Mouse (Mus musculus) forebrain, embryonic 11.5 days (tissue): ENCODE measurements around the gene Tmem179. TPM values are rescaled to one million over a fixed set of nuclear protein-coding genes. Genes with fewer than 3 reads are reported as not detected.

Source experiments
- ATAC-seq: fragments of 200-750 bp; cut with Nextera tagmentation; replicated peaks from 2 replicates; pipeline ENCODE4 v1.8.0; 2017; ENCODE audit warnings: moderate TSS enrichment; ENCODE audit not compliant: low FRiP score
- DNase-seq: peaks from one replicate; pipeline ENCODE4 v3.0.0-alpha.2; 2017; ENCODE audit warnings: low spot score
- H3K27ac ChIP-seq: fragments of 300-500 bp; sonication (generic); 2 replicates; pipeline ENCODE4 v1.5.1; 2014; ENCODE audit warnings: low read depth, low read length
- H3K27me3 ChIP-seq: fragments of 300-500 bp; sonication (generic); 2 replicates; pipeline ENCODE4 v1.6.1; 2014; ENCODE audit warnings: mild to moderate bottlenecking, low read length, mixed read lengths; ENCODE audit not compliant: control insufficient read depth, insufficient read depth
- H3K36me3 ChIP-seq: fragments of 300-500 bp; sonication (generic); 2 replicates; pipeline ENCODE4 v1.6.1; 2014; ENCODE audit warnings: mild to moderate bottlenecking, low read length, moderate library complexity, mixed read lengths; ENCODE audit not compliant: control insufficient read depth, insufficient read depth
- H3K4me1 ChIP-seq: fragments of 300-500 bp; sonication (generic); replicated peaks from 2 replicates; pipeline ENCODE4 v1.6.1; 2014; ENCODE audit warnings: low read length, mixed read lengths; ENCODE audit not compliant: control insufficient read depth, insufficient read depth
- H3K4me2 ChIP-seq: fragments of 300-500 bp; sonication (generic); 2 replicates; pipeline ENCODE4 v1.6.1; 2014; ENCODE audit warnings: low read depth, mild to moderate bottlenecking, low read length, moderate library complexity, mixed read lengths; ENCODE audit not compliant: severe bottlenecking
- H3K4me3 ChIP-seq: fragments of 300-500 bp; sonication (generic); 2 replicates; pipeline ENCODE4 v1.5.1; 2014; ENCODE audit warnings: low read depth, low read length
- H3K9ac ChIP-seq: fragments of 300-500 bp; sonication (generic); 2 replicates; pipeline ENCODE4 v1.6.1; 2014; ENCODE audit warnings: low read length
- H3K9me3 ChIP-seq: fragments of 300-500 bp; sonication (generic); 2 replicates; pipeline ENCODE4 v1.6.1; 2016; ENCODE audit warnings: low read length, mixed read lengths; ENCODE audit not compliant: control insufficient read depth
- WGBS: fragments of 180-500 bp; shearing (Covaris S2); extraction: QIAGEN DNeasy Blood & Tissue Kit; methylation state at CpG from one replicate; pipeline ENCODE4 v1.1.7; 2014; 5-methylcytosine and 5-hydroxymethylcytosine counted together
- polyA plus RNA-seq: library from polyadenylated mRNA; unstranded; fragments of >200 nt; fragmentation: Nextera tagmentation; extraction: Ambion mirVana; gene quantifications from 2 replicates; pipeline ENCODE4 v1.2.1, GENCODE M21; 2014

Tmem179 gene
- polyA plus RNA-seq, 1 experiment from 2014 or later, result 3.1 TPM

- Histone ChIP-seq H3K4me2 (no peak overlapping the region), H3K4me1 (peaks cover 5% of the 10 kb centered on the region; the same call in 1 of the 2 replicates), H3K9me3 (no peaks in the 10 kb centered on the region), H3K36me3 (no peaks in the 10 kb centered on the region), H3K27ac (no peak overlapping the region), H3K4me3 (no peak overlapping the region), H3K27me3 (no peaks in the 10 kb centered on the region), H3K9ac (no peak overlapping the region)
- DNase-seq (no peak), ATAC-seq (no peak)
- 53% methylated on average over 4 of the region's 4 CpGs for WGBS
Measured at GRCm38 (mm10) chr12:112518105-112518504, 1.6 kb upstream of the Tmem179 start.

- no peak for ATAC-seq
- no peak overlapping the region for H3K4me2 ChIP-seq
- 56% methylated on average over 3 of the region's 3 CpGs for whole genome bisulfite sequencing
- no peak overlapping the region for H3K9ac ChIP-seq
- peaks cover 5% of the 10 kb centered on the region; the same call in 1 of the 2 replicates for H3K4me1 ChIP-seq
- peaks cover 18% of the 10 kb centered on the region for H3K27me3 ChIP-seq
- no peak for DNase-seq
- no peaks in the 10 kb centered on the region for H3K9me3 ChIP-seq
- no peak overlapping the region for H3K27ac ChIP-seq
- no peaks in the 10 kb centered on the region for H3K36me3 ChIP-seq
- H3K4me3 ChIP-seq, result no peak overlapping the region
Measured at GRCm38 (mm10) chr12:112514897-112515296, 1.6 kb downstream of the Tmem179 start.

GRCm38 (mm10) chr12:112510733-112511372, 5.7 kb downstream of the Tmem179 start:
- ATAC-seq (peak; percentile 39; the same call in 1 of the 2 replicates), DNase-seq (peak; percentile 68)
- H3K4me3 ChIP-seq, result peak overlapping the region; percentile 26
- 2% methylated on average over 62 of the region's 62 CpGs for WGBS
- peak overlapping the region; percentile 54 for H3K4me2 ChIP-seq
- no peak overlapping the region for H3K9ac ChIP-seq
- H3K27me3 ChIP-seq, result peaks cover 18% of the 10 kb centered on the region
- 0 out of 2 replicates have a peak overlapping the region, but pooled peaks have one; percentile 15 for H3K27ac ChIP-seq
- no peaks in the 10 kb centered on the region for H3K9me3 ChIP-seq
- no peaks in the 10 kb centered on the region; the same call in 1 of the 2 replicates for H3K4me1 ChIP-seq
- H3K36me3 ChIP-seq, result no peaks in the 10 kb centered on the region

GRCm38 (mm10) chr12:112510365-112510732, 6.2 kb downstream of the Tmem179 start:
- WGBS, result 34% methylated on average over 7 of the region's 7 CpGs
- DNase-seq (no peak), ATAC-seq (no peak; the same call in 1 of the 2 replicates)
- Histone ChIP-seq H3K9me3 (no peaks in the 10 kb centered on the region), H3K4me3 (no peak overlapping the region), H3K27me3 (peaks cover 18% of the 10 kb centered on the region), H3K9ac (no peak overlapping the region), H3K27ac (no peak overlapping the region), H3K4me1 (no peaks in the 10 kb centered on the region; the same call in 1 of the 2 replicates), H3K36me3 (no peaks in the 10 kb centered on the region), H3K4me2 (peak overlapping the region; percentile 54)

GRCm38 (mm10) chr12:112507984-112508383, 8.6 kb downstream of the Tmem179 start:
- Histone ChIP-seq H3K4me1 (no peaks in the 10 kb centered on the region; the same call in 1 of the 2 replicates), H3K27ac (no peak overlapping the region), H3K9me3 (no peaks in the 10 kb centered on the region), H3K4me3 (no peak overlapping the region), H3K4me2 (no peak overlapping the region), H3K36me3 (no peaks in the 10 kb centered on the region), H3K27me3 (peaks cover 18% of the 10 kb centered on the region), H3K9ac (no peak overlapping the region)
- ATAC-seq, result no peak
- no peak for DNase-seq
- WGBS, result 93% methylated on average over 3 of the region's 3 CpGs

- Histone ChIP-seq H3K9me3 (no peaks in the 10 kb centered on the region), H3K27ac (no peak overlapping the region), H3K36me3 (no peaks in the 10 kb centered on the region), H3K4me3 (no peak overlapping the region), H3K4me2 (no peak overlapping the region), H3K9ac (no peak overlapping the region), H3K4me1 (no peaks in the 10 kb centered on the region; the same call in 1 of the 2 replicates), H3K27me3 (peaks cover 18% of the 10 kb centered on the region)
- 31% methylated on average over 4 of the region's 4 CpGs for WGBS
- DNase-seq, result no peak
- ATAC-seq, result peak; percentile 60
Measured at GRCm38 (mm10) chr12:112507264-112507663, 9.3 kb downstream of the Tmem179 start.

GRCm38 (mm10) chr12:112506267-112506666, 10.3 kb downstream of the Tmem179 start:
- Histone ChIP-seq H3K9ac (no peak overlapping the region), H3K4me1 (no peaks in the 10 kb centered on the region; the same call in 1 of the 2 replicates)
- DNase-seq, result no peak

GRCm38 (mm10) chr12:112503003-112503771, 13.4 kb downstream of the Tmem179 start:
- H3K9ac ChIP-seq, result no peak overlapping the region
- H3K9me3 ChIP-seq, result no peaks in the 10 kb centered on the region
- H3K36me3 ChIP-seq, result no peaks in the 10 kb centered on the region
- H3K4me1 ChIP-seq, result no peaks in the 10 kb centered on the region; the same call in none of the 2 replicates
- H3K27ac ChIP-seq, result no peak overlapping the region
- 38% methylated on average over 19 of the region's 19 CpGs for WGBS
- DNase-seq (no peak), ATAC-seq (no peak)
- no peak overlapping the region for H3K4me3 ChIP-seq
- no peaks in the 10 kb centered on the region for H3K27me3 ChIP-seq
- H3K4me2 ChIP-seq, result no peak overlapping the region

More at GRCm38 (mm10) chr12:112506267-112506666, 10.3 kb downstream of the Tmem179 start:
- Histone ChIP-seq H3K27ac (no peak overlapping the region), H3K4me3 (no peak overlapping the region), H3K36me3 (no peaks in the 10 kb centered on the region), H3K4me2 (no peak overlapping the region), H3K9me3 (no peaks in the 10 kb centered on the region), H3K27me3 (peaks cover 13% of the 10 kb centered on the region)
- ATAC-seq, result no peak
- 84% methylated on average over 6 of the region's 6 CpGs for WGBS
